Mouse (Mus musculus): ENCODE results near the gene Ghr. TPM values are rescaled to one million over a fixed set of nuclear protein-coding genes. Genes with fewer than 3 reads are reported as not detected.

The Ghr gene
- polyA plus RNA-seq, 1 experiment from 2014 or later: 101 TPM

DNA sequence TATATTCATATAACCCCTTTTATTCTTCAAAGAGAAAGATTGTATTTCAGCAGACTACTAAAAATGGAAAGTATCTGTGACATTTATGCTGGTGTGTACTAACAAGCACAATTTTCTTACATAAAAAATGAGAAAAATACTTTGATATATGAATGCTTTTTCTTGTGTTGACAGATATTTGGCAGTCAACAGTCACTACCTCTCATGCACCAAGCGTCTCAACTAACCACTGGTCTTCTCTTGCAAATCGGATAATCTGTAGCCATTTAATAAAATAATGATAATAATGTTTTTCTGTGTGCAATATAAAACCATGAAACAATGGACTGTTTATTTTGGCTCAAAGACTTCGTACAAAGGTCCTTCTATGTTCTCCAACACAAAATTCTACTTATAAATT, 99.8 kb downstream of the Ghr start:
- H3K27me3 ChIP-seq (ENCODE audit: control insufficient read depth, insufficient read depth, low read depth, low read length): no peaks in the 10 kb centered on the region
- no peak for ATAC-seq (ENCODE audit: low read depth)
- H3K9ac ChIP-seq (ENCODE audit: low read length): no peak overlapping the region
- H3K36me3 ChIP-seq (ENCODE audit: control insufficient read depth, insufficient read depth, low read length): no peaks in the 10 kb centered on the region
- H3K9me3 ChIP-seq (ENCODE audit: control insufficient read depth, low read length): no peaks in the 10 kb centered on the region
- H3K4me1 ChIP-seq (replicated peaks; ENCODE audit: control insufficient read depth, insufficient read depth, low read length): no peaks in the 10 kb centered on the region
- no peak overlapping the region for H3K27ac ChIP-seq (ENCODE audit: low read length)
- H3K4me2 ChIP-seq (ENCODE audit: low read depth, low read length): no peak overlapping the region
- no peak overlapping the region for H3K4me3 ChIP-seq (ENCODE audit: low read length)
- WGBS: 62% methylated on average over 3 of the region's 3 CpGs

GRCm38 (mm10) chr15:3469230-3469629, 114.1 kb downstream of the Ghr start:
- ATAC-seq (ENCODE audit: low read depth): no peak
- Histone ChIP-seq H3K9me3 (ENCODE audit: control insufficient read depth, low read length) (no peaks in the 10 kb centered on the region), H3K4me2 (ENCODE audit: low read depth, low read length) (no peak overlapping the region), H3K27me3 (ENCODE audit: control insufficient read depth, insufficient read depth, low read depth, low read length) (no peaks in the 10 kb centered on the region), H3K27ac (ENCODE audit: low read length) (no peak overlapping the region), H3K36me3 (ENCODE audit: control insufficient read depth, insufficient read depth, low read length) (no peaks in the 10 kb centered on the region), H3K9ac (ENCODE audit: low read length) (no peak overlapping the region), H3K4me3 (ENCODE audit: low read length) (no peak overlapping the region), H3K4me1 (replicated peaks; ENCODE audit: control insufficient read depth, insufficient read depth, low read length) (peaks cover 9% of the 10 kb centered on the region; the same call in 1 of the 2 replicates)
- 87% methylated on average over 4 of the region's 4 CpGs for WGBS

DNA sequence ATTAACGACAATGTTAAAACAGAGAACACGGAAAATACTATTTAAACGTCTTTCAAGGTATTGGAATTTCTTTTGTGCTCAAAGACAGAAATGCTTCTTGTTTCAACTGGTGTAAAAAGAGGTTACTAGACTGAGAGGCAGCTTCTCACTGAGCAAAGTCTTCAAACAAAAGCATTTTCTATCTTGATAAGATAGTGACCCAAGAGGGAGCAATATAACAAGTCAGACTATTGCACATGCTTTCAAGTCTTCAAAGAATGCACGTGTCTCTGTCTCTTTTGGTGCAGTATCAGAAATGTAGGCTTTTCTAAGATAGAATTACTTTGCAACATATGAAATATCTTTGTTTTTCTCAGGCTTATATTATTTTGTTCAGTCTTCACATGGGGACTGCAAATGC, 116.7 kb downstream of the Ghr start:
- Histone ChIP-seq H3K4me1 (replicated peaks; ENCODE audit: control insufficient read depth, insufficient read depth, low read length) (peaks cover 9% of the 10 kb centered on the region; the same call in 1 of the 2 replicates), H3K4me2 (ENCODE audit: low read depth, low read length) (no peak overlapping the region), H3K4me3 (ENCODE audit: low read length) (no peak overlapping the region), H3K27ac (ENCODE audit: low read length) (no peak overlapping the region), H3K9ac (ENCODE audit: low read length) (no peak overlapping the region), H3K27me3 (ENCODE audit: control insufficient read depth, insufficient read depth, low read depth, low read length) (no peaks in the 10 kb centered on the region), H3K36me3 (ENCODE audit: control insufficient read depth, insufficient read depth, low read length) (no peaks in the 10 kb centered on the region), H3K9me3 (ENCODE audit: control insufficient read depth, low read length) (no peaks in the 10 kb centered on the region)
- whole genome bisulfite sequencing: 59% methylated on average over 4 of the region's 4 CpGs
- no peak for ATAC-seq (ENCODE audit: low read depth)

- H3K9me3 ChIP-seq (ENCODE audit: control insufficient read depth, low read length): no peaks in the 10 kb centered on the region
- no peak for ATAC-seq (ENCODE audit: low read depth)
- H3K4me2 ChIP-seq (ENCODE audit: low read depth, low read length): no peak overlapping the region
- no peak overlapping the region for H3K27ac ChIP-seq (ENCODE audit: low read length)
- no peak overlapping the region for H3K4me3 ChIP-seq (ENCODE audit: low read length)
- peaks cover 9% of the 10 kb centered on the region; the same call in 1 of the 2 replicates for H3K4me1 ChIP-seq (replicated peaks; ENCODE audit: control insufficient read depth, insufficient read depth, low read length)
- no peaks in the 10 kb centered on the region for H3K36me3 ChIP-seq (ENCODE audit: control insufficient read depth, insufficient read depth, low read length)
- 51% methylated on average over 4 of the region's 4 CpGs for WGBS
- H3K27me3 ChIP-seq (ENCODE audit: control insufficient read depth, insufficient read depth, low read depth, low read length): no peaks in the 10 kb centered on the region
- no peak overlapping the region for H3K9ac ChIP-seq (ENCODE audit: low read length)
These were observed 118.5 kb downstream of the Ghr start for GRCm38 (mm10) chr15:3464754-3465153.

DNA sequence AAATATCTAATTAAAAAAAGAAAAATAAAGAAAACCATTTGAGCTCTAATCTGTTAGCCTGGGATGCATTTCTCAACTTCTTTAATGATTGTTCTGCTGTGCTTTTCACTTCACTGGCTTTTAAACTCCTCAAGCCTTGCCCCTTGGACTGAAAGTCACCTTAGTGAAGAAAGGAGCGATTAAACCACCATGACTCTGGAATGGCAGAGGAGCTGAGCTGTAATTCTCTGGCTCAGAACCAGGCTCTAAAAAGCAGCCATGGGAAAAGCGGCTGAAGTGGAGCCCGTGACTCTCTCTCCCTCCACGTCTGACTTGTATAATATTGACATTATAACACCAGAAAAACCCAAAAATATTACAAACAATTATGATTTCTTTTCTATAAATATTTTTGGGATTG, 126.7 kb downstream of the Ghr start:
- H3K27me3 ChIP-seq (ENCODE audit: control insufficient read depth, insufficient read depth, low read depth, low read length): no peaks in the 10 kb centered on the region
- no peaks in the 10 kb centered on the region for H3K9me3 ChIP-seq (ENCODE audit: control insufficient read depth, low read length)
- H3K4me2 ChIP-seq (ENCODE audit: low read depth, low read length): no peak overlapping the region
- H3K9ac ChIP-seq (ENCODE audit: low read length): no peak overlapping the region
- H3K27ac ChIP-seq (ENCODE audit: low read length): no peak overlapping the region
- no peaks in the 10 kb centered on the region; the same call in 1 of the 2 replicates for H3K36me3 ChIP-seq (ENCODE audit: control insufficient read depth, insufficient read depth, low read length)
- peaks cover 5% of the 10 kb centered on the region; the same call in 1 of the 2 replicates for H3K4me1 ChIP-seq (replicated peaks; ENCODE audit: control insufficient read depth, insufficient read depth, low read length)
- WGBS: 58% methylated on average over 4 of the region's 4 CpGs
- ATAC-seq (ENCODE audit: low read depth): no peak
- H3K4me3 ChIP-seq (ENCODE audit: low read length): no peak overlapping the region

DNA sequence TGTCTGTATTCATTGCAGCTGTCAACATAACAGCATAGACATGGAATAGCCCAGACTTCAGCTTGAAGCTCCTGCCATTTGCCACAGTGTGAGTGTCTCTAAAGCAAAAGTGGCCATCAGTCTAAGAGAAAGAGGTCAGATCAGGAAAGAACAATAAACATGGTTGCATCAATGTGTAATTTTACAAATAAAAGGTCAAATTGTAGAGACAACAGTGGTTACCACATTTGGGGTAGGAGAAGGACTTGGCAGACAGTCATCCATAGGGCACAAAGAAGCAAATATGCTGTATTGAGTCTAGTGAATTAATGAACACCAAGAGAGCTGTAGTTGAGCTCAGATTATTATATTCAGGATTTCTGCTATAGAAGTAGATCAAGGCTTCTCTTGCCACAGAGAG, 127.7 kb downstream of the Ghr start:
- H3K27ac ChIP-seq (ENCODE audit: low read length): no peak overlapping the region
- H3K9ac ChIP-seq (ENCODE audit: low read length): no peak overlapping the region
- ATAC-seq (ENCODE audit: low read depth): no peak
- H3K4me1 ChIP-seq (replicated peaks; ENCODE audit: control insufficient read depth, insufficient read depth, low read length): peaks cover 5% of the 10 kb centered on the region; the same call in 1 of the 2 replicates
- no peaks in the 10 kb centered on the region for H3K9me3 ChIP-seq (ENCODE audit: control insufficient read depth, low read length)
- no peak overlapping the region for H3K4me2 ChIP-seq (ENCODE audit: low read depth, low read length)
- H3K36me3 ChIP-seq (ENCODE audit: control insufficient read depth, insufficient read depth, low read length): no peaks in the 10 kb centered on the region; the same call in 1 of the 2 replicates
- H3K27me3 ChIP-seq (ENCODE audit: control insufficient read depth, insufficient read depth, low read depth, low read length): no peaks in the 10 kb centered on the region
- H3K4me3 ChIP-seq (ENCODE audit: low read length): no peak overlapping the region

- Histone ChIP-seq H3K4me1 (replicated peaks; ENCODE audit: control insufficient read depth, insufficient read depth, low read length) (peaks cover 5% of the 10 kb centered on the region; the same call in 1 of the 2 replicates), H3K9me3 (ENCODE audit: control insufficient read depth, low read length) (no peaks in the 10 kb centered on the region), H3K4me2 (ENCODE audit: low read depth, low read length) (no peak overlapping the region), H3K27me3 (ENCODE audit: control insufficient read depth, insufficient read depth, low read depth, low read length) (no peaks in the 10 kb centered on the region), H3K4me3 (ENCODE audit: low read length) (no peak overlapping the region), H3K27ac (ENCODE audit: low read length) (peak overlapping the region; percentile 46; the same call in 1 of the 2 replicates), H3K36me3 (ENCODE audit: control insufficient read depth, insufficient read depth, low read length) (no peaks in the 10 kb centered on the region; the same call in 1 of the 2 replicates), H3K9ac (ENCODE audit: low read length) (no peak overlapping the region)
- peak; percentile 81 for ATAC-seq (ENCODE audit: low read depth)
- WGBS: 41% methylated on average over 5 of the region's 5 CpGs
These were observed 131.1 kb downstream of the Ghr start for GRCm38 (mm10) chr15:3452080-3452752.

DNA sequence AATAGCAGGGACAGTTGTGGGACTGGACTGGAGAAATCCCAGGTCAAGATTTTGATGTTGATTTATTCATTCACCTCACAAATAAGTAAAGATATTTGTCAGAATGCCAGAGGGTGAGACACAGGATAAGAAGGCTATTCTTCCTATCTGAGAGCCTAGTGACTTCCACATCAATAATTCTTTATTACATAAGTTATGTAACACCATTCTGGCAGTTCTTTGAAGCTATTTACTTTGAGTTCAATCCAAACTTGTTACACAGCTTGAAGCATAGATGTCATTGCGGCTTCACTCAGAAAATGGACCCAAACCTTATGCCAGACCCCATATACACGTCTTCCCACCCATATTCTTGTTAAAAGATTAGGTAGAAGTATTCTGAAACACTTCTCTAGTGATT, 133.7 kb downstream of the Ghr start:
- no peak overlapping the region for H3K9ac ChIP-seq (ENCODE audit: low read length)
- H3K27me3 ChIP-seq (ENCODE audit: control insufficient read depth, insufficient read depth, low read depth, low read length): no peaks in the 10 kb centered on the region
- peaks cover 11% of the 10 kb centered on the region for H3K4me1 ChIP-seq (replicated peaks; ENCODE audit: control insufficient read depth, insufficient read depth, low read length)
- ATAC-seq (ENCODE audit: low read depth): no peak
- H3K4me2 ChIP-seq (ENCODE audit: low read depth, low read length): no peak overlapping the region
- no peaks in the 10 kb centered on the region for H3K9me3 ChIP-seq (ENCODE audit: control insufficient read depth, low read length)
- WGBS: 39% methylated on average over 2 of the region's 2 CpGs
- no peaks in the 10 kb centered on the region for H3K36me3 ChIP-seq (ENCODE audit: control insufficient read depth, insufficient read depth, low read length)
- H3K4me3 ChIP-seq (ENCODE audit: low read length): no peak overlapping the region
- H3K27ac ChIP-seq (ENCODE audit: low read length): no peak overlapping the region

GRCm38 (mm10) chr15:3445285-3445909, 137.9 kb downstream of the Ghr start:
- H3K4me3 ChIP-seq (ENCODE audit: low read length): no peak overlapping the region
- no peaks in the 10 kb centered on the region for H3K36me3 ChIP-seq (ENCODE audit: control insufficient read depth, insufficient read depth, low read length)
- H3K9me3 ChIP-seq (ENCODE audit: control insufficient read depth, low read length): no peaks in the 10 kb centered on the region
- H3K4me2 ChIP-seq (ENCODE audit: low read depth, low read length): no peak overlapping the region
- no peaks in the 10 kb centered on the region for H3K27me3 ChIP-seq (ENCODE audit: control insufficient read depth, insufficient read depth, low read depth, low read length)
- 55% methylated on average over 7 of the region's 7 CpGs for WGBS
- no peak overlapping the region for H3K9ac ChIP-seq (ENCODE audit: low read length)
- no peak for ATAC-seq (ENCODE audit: low read depth)
- peaks cover 9% of the 10 kb centered on the region for H3K4me1 ChIP-seq (replicated peaks; ENCODE audit: control insufficient read depth, insufficient read depth, low read length)
- 0 out of 2 replicates have a peak overlapping the region, but pooled peaks have one; percentile 22 for H3K27ac ChIP-seq (ENCODE audit: low read length)

All from lung, embryonic 16.5 days (tissue).